Mouse (Mus musculus): Measurements from ENCODE around the gene Crnkl1.

Gene Crnkl1

GRCm38 (mm10) chr2:145884036-145884912 lies 50.5 kb downstream of the Crnkl1 start:
- in situ Hi-C loops (cut with MboI; ENCODE audit: low pct_unique_long_range_greater_than_20kb in 1 of 2, low sequenced_read_pairs in 2 of 2, unreplicated experiment in 1 of 2), result loop anchor here in 1 of 2 experiments (10.0 kb wide), 1 partner anchor 189 kb away; no protein-coding TSS in a partner anchor

DNA sequence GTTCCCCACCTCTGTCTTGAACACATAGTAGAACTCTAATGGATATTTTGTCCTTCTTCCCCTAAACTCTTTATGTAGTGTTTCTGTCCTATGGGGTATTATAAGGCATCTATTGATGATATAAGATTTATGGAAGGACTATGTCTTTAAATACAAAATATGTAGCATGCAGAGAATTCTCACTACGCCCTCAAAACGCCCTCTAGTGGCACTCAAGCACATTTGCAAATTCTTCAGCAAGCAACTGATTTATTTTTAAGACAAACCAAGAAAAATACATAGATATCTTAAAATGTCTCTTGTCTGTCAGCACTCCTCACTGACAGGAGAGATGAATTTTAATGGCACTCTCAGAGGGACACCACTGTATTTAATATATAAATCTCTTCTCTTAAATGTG lies 52.4 kb downstream of the Crnkl1 start:
- in situ Hi-C loops (cut with MboI; ENCODE audit: low pct_unique_long_range_greater_than_20kb in 1 of 2, low sequenced_read_pairs in 2 of 2, unreplicated experiment in 1 of 2), result loop anchor here in 1 of 2 experiments (10.0 kb wide), 1 partner anchor 188 kb away; no protein-coding TSS in a partner anchor

DNA sequence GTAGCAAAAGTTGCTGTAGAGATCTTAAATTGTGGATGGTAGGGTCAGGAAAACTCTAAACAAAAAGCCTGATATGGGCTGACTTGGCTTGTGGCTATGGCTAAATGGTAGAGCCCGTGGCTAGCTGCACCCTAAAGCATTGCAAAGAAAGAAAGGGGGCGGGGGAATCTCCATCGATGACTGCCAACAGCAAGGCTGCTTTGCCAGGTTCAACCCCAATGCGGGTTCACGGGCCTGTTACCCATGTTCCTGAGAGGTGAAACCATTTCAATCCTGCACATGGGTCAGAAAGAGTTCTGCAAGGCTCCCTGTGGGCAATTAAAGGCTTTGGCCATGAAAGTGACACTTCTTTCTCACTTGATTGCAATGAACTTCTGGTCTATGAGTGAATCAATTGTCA lies 52.9 kb downstream of the Crnkl1 start:
- in situ Hi-C loops (cut with MboI; ENCODE audit: low pct_unique_long_range_greater_than_20kb in 1 of 2, low sequenced_read_pairs in 2 of 2, unreplicated experiment in 1 of 2), result loop anchor here in 1 of 2 experiments (10.0 kb wide), 1 partner anchor 187 kb away; no protein-coding TSS in a partner anchor

- in situ Hi-C loops (cut with MboI; ENCODE audit: low pct_unique_long_range_greater_than_20kb in 1 of 2, low sequenced_read_pairs in 2 of 2, unreplicated experiment in 1 of 2), result loop anchor here in 1 of 2 experiments (10.0 kb wide), 1 partner anchor 186 kb away; no protein-coding TSS in a partner anchor
Observed at GRCm38 (mm10) chr2:145880887-145881747, 53.7 kb downstream of the Crnkl1 start.

- in situ Hi-C loops (cut with MboI; ENCODE audit: low pct_unique_long_range_greater_than_20kb in 1 of 2, low sequenced_read_pairs in 2 of 2, unreplicated experiment in 1 of 2), result no loop called here
Observed at GRCm38 (mm10) chr2:145877191-145877590, 57.6 kb downstream of the Crnkl1 start.

- in situ Hi-C loops (cut with MboI; ENCODE audit: low pct_unique_long_range_greater_than_20kb in 1 of 2, low sequenced_read_pairs in 2 of 2, unreplicated experiment in 1 of 2), result no loop called here
Observed at GRCm38 (mm10) chr2:145874879-145875482, 59.8 kb downstream of the Crnkl1 start.

GRCm38 (mm10) chr2:145873953-145874352 lies 60.9 kb downstream of the Crnkl1 start:
- in situ Hi-C loops (cut with MboI; ENCODE audit: low pct_unique_long_range_greater_than_20kb in 1 of 2, low sequenced_read_pairs in 2 of 2, unreplicated experiment in 1 of 2), result no loop called here

DNA sequence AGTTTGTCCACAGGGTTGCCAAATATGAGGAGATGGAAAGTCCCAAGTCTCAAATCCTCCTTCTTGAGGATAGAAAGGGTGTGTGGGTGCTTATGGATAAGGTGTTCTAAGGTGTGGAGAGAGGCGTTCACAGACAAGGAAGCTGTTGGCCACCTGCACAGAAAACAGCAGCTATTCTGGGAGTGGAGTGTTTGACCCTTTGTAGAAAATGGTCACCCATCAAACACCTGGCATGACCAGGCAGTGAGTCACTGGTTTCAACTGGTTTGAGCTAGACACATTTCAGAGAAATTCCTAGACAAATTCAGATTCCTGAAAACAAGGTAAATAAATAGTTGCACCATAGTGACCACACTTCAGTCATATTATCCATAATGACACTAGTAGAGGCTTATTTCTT lies 62.7 kb downstream of the Crnkl1 start:
- in situ Hi-C loops (cut with MboI; ENCODE audit: low pct_unique_long_range_greater_than_20kb in 1 of 2, low sequenced_read_pairs in 2 of 2, unreplicated experiment in 1 of 2), result no loop called here

- in situ Hi-C loops (cut with MboI; ENCODE audit: low pct_unique_long_range_greater_than_20kb in 1 of 2, low sequenced_read_pairs in 2 of 2, unreplicated experiment in 1 of 2), result no loop called here
Observed at GRCm38 (mm10) chr2:145871308-145871707, 63.5 kb downstream of the Crnkl1 start.

All from mouse embryonic stem cell (cell line).